Mouse (Mus musculus) lung, adult 2 months (tissue): ENCODE data around the gene Fth1. TPM values are rescaled to one million over a fixed set of nuclear protein-coding genes. Genes with fewer than 3 reads are reported as not detected.

Source experiments
- DNase-seq: peaks from one replicate; pipeline ENCODE4 v3.0.0; 2022
- H3K4me1 ChIP-seq: fragments of 200-500 bp; 2 replicates; pipeline ENCODE4 v1.6.1; 2011; ENCODE audit warnings: low read length; ENCODE audit not compliant: control insufficient read depth, insufficient read depth
- H3K4me3 ChIP-seq: fragments of 200-500 bp; replicated peaks from 2 replicates; pipeline ENCODE3; 2011; ENCODE audit warnings: low read depth, mild to moderate bottlenecking, control low read depth, low read length; ENCODE audit errors: extremely low read depth
- CTCF ChIP-seq: fragments of 200-500 bp; IDR thresholded peaks from 2 replicates; pipeline ENCODE4 v1.5.1; 2011; ENCODE audit warnings: mild to moderate bottlenecking, low read length, control low read depth; ENCODE audit not compliant: insufficient read depth
- POLR2A ChIP-seq: fragments of 200-500 bp; IDR thresholded peaks from 2 replicates; pipeline ENCODE4 v1.6.1; 2011; ENCODE audit warnings: low read depth, mild to moderate bottlenecking, control low read depth, low read length, borderline replicate concordance; ENCODE audit errors: extremely low read depth
- WGBS: fragments of 180-500 bp; shearing (Covaris S2); methylation state at CpG from one replicate; pipeline ENCODE4 v1.1.7; 2018; 5-methylcytosine and 5-hydroxymethylcytosine counted together
- polyA plus RNA-seq: library from polyadenylated mRNA; depleted of rRNA; stranded (reverse); fragments of >200 nt; gene quantifications from 2 replicates; pipeline ENCODE4 v1.2.3, GENCODE M21; 2012; rRNA removed

The Fth1 gene
- polyA plus RNA-seq, 1 experiment, result 4,642 TPM

GRCm38 (mm10) chr19:10033211-10033973 is 53.0 kb downstream of the Fth1 start:
- no peaks in the 10 kb centered on the region for H3K4me1 ChIP-seq
- TF ChIP-seq POLR2A (no peak), CTCF (peak; percentile 87)
- H3K4me3 ChIP-seq, result no peak overlapping the region
- peak; percentile 47 for DNase-seq
- 40% methylated on average over 8 of the region's 8 CpGs for WGBS

- no peak for DNase-seq
- 67% methylated on average over 5 of the region's 5 CpGs for WGBS
- H3K4me3 ChIP-seq, result no peak overlapping the region
- no peaks in the 10 kb centered on the region; the same call in 1 of the 2 replicates for H3K4me1 ChIP-seq
- TF ChIP-seq CTCF, result no peak
- TF ChIP-seq POLR2A, result no peak
Measured at GRCm38 (mm10) chr19:10034356-10034755, 54.0 kb downstream of the Fth1 start.

Other genes with a start within 250 kb of the Fth1 start
- not detected in 2 replicates for gene Scgb2a2, start 133.0 kb upstream of the Fth1 start, polyA plus RNA-seq
- gene Incenp, start 81.0 kb upstream of the Fth1 start, polyA plus RNA-seq, result 5.5 and 7.7 TPM in 2 replicates
- 2.3 and 3.1 TPM in 2 replicates for gene Best1, start 21.0 kb downstream of the Fth1 start, polyA plus RNA-seq
- gene Rab3il1, start 21.1 kb downstream of the Fth1 start, polyA plus RNA-seq, result 10.5 and 13.8 TPM in 2 replicates
- 283 and 341 TPM in 2 replicates for gene Fads3, start 61.0 kb downstream of the Fth1 start, polyA plus RNA-seq
- 62.3 and 87.2 TPM in 2 replicates for gene Fads2, start 121.1 kb downstream of the Fth1 start, polyA plus RNA-seq
- 80.2 and 117 TPM in 2 replicates for gene Fads1, start 202.3 kb downstream of the Fth1 start, polyA plus RNA-seq
- 70.0 and 74.4 TPM in 2 replicates for gene Tmem258, start 223.4 kb downstream of the Fth1 start, polyA plus RNA-seq
- gene Fen1, start 223.6 kb downstream of the Fth1 start, polyA plus RNA-seq, result 4.8 and 6.6 TPM in 2 replicates